Mouse (Mus musculus) kidney, adult 2 months (tissue): ENCODE measurements around the gene Rnf103.

ENCODE experiments used
- CTCF ChIP-seq: fragments of 200-500 bp; conservative IDR thresholded peaks from 2 replicates; pipeline ENCODE4 v1.5.1; 2011; ENCODE audit warnings: low read depth, mild to moderate bottlenecking, control low read depth, low read length, moderate library complexity, mixed read lengths; ENCODE audit not compliant: insufficient read depth, insufficient read length
- POLR2A ChIP-seq: fragments of 200-500 bp; IDR thresholded peaks from one replicate; pipeline ENCODE4 v1.6.1; 2011; ENCODE audit warnings: low read depth, low read length, control low read depth

- TF ChIP-seq CTCF (no peak), POLR2A (no peak)
Measured at GRCm38 (mm10) chr6:71481136-71481535, 12.6 kb upstream of the Rnf103 start.
